Mouse (Mus musculus) cerebellum, postnatal 10 days (tissue): ENCODE measurements around the gene Gp1bb.
A peak's percentile ranks its signal among the peaks of the same experiment; 100 is the strongest.

ENCODE experiments used
- DNase-seq, 2 experiments: peaks; one replicate each; pipeline ENCODE4 v3.0.0; 2021; ENCODE audit warnings: mixed read lengths in 2 of 2

The Gp1bb gene

DNA sequence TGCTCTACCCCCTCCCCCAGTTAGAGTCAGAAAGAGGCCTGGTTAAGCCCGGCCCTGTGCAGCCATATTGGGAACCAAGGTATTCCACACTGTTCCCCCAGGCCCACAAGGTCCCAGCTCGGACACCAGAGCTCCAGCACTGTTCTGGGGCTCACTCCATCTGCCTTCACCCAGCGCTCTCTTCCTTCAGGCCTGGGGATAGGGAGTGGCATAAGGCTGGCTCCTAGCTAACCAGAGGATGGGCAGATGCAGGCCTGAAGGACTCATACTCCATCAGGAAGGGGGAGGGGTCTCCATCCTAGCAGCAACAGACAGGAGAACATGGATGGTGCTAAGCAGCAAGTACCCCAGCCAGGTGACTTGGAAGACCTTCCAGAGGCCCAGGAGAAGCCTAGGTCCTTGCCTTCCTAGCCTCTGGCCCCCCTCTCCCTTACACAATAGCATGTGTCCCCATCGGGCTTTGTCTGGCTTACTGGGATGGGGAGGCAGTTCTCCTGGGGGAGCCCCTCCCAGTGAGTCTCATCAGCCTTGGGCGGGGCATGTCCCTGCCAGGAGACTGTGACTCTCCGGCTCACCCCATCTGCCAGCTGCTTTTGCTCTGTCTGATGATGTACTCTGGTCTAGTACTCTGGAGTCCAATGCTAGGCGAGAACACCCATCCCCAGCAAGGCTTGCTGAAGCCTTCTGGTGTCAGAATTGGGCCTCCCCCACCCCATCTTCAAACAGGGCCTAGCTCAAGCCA is 6.2 kb upstream of the Gp1bb start:
- DNase-seq: peak in 1 of 2 experiments; percentile 30

DNA sequence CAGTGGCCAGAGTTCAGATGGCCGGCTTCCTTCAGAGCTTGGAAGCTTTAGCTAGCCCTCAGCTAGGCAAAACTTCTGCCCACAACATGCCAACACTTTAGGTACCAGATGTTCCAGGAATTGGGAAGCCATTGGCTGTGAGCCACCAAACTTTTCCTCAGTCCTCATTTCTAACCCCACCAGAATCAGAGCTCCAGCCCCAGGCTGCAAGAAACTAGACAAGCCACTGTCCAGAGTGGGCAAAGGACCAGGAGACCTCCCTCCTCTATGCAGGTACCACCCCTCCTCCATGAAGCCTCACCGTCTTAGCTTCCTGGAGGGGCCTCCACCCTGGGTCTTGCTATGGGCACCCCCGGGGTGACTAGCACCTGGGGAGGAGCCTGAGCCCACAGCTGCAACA is 5.0 kb upstream of the Gp1bb start:
- DNase-seq: peak; percentile 35 to 45

DNA sequence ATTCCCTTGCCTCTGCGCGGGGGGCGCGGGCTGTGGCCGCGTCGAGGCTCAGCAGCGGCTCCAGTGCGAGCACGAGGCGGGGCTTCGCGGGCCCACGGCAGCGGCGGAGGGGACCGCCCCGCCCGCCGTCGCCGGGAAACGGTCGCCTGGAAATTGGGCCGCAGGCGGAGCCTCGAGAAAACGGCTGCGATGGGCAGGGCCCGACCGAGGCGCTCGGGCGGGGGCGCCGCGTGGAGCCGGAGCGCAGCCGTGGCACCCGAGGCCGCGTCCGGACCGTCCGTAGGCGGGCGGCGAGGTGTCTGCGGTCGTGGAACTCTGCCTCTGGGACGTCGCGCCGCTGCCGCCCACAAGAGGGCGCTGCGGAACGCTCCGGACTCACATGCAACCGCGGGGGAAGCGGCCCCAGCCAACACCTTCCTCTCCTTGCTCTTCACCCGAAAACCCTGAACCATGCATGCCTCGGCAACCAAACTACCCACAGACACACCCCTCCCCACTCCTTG is 4.2 kb upstream of the Gp1bb start, which contains the start of gene Gm49601:
Gm49601 (minus strand) TSS at position 52 of the 503 bp plus-strand sequence.
- DNase-seq: peak; percentile 92 to 94

DNA sequence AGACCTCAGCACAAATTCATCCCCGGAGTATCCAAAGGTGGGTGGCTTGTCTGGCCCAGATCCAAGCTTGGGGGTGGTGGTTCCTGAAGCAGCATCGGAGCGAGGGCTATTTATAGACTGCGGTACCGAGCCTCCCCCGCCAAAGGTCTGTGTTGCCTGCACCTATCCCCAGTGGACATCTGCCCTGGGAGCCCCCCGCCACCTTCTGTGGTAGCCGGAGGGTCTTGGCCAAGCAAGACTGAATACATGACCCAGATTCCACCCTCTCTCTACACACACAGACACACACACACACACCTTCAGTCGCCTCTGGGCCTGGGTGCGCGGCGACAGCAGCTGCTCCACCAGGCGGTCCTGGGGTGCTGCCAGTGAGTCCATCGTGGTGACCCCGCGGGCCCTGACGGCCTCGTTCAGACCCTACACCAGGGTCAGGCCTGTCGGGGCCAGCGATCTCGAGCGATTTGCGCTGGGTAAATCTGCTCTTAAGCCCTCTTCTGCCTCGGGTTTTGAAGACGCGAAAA is 3.6 kb upstream of the Gp1bb start:
- peak; percentile 73 to 74 for DNase-seq

DNA sequence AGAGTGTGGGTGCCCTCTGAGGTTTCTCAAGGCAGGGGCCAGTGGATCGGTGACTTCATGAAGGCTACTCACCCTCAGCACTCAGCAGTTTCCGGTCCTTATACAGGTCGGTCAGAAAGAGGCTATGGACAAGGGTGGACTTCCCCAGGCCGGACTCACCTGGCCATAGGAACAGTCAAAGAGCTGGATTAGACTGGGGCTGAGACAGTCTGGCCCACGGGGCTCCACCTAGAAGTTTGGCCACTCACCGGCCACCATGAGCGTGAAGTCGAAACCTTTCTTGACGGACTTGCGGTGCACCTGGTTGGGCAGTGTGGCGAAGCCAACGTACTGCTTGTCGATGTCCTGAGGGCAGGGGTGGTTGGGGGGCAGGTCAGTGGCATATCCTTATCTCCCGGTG is 2.9 kb upstream of the Gp1bb start:
- DNase-seq: no peak

DNA sequence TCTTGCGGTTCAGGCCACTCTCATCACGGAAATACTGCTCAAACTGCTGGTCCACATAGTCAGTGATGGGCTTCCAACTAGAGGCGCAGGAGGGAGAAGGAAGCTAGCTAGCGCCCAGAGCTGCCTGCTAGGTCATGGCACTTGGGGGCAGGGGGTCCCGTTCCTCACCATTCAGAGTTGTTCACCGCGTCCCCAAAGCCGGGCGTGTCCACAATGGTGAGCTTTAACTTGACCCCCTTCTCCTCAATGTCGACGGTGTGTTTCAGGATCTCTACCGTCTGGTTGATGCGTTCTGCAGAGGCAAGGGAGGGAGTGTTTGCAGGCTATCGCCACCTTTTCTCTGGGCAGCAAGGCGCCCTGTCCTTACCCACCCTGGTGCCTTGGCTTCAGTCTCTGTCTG is 2.4 kb upstream of the Gp1bb start:
- no peak for DNase-seq

DNA sequence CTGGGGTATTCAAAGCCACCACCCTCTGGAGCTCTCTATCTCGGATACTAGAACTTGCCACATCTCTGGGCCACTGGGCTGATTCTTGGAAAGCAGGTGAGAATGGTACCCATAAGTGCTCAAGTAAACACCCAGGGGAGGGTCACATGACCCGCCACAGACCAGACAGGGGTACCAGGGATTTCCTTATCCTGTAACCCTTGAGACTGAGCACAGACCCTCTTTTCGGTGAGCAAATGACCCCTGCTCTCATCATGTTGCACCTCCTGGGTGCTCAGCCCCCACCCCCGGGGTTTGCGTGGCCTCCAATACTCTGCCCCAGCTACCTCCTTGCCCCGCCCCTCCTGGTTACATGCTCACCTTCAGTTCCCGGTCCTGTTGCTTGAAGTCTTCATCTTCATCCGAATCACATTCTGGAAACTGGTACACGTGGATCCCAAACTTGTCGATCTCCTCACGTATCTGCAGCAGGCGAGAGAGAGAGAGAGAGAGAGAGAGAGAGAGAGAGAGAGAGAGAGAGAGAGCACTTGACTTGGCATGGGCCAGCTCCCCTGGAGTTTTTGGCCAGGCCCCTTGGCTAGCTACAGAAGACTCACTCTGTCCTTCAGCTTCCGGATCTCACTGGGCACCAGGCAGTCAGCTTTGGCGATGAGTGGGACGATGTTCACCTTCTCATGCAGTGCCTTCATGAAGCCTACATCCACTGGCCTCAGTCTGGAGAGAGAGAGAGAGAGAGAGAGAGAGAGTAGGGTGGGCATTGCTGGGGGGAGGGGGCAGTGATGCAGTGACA is 1.7 kb upstream of the Gp1bb start:
- DNase-seq: peak; percentile 86 to 87

DNA sequence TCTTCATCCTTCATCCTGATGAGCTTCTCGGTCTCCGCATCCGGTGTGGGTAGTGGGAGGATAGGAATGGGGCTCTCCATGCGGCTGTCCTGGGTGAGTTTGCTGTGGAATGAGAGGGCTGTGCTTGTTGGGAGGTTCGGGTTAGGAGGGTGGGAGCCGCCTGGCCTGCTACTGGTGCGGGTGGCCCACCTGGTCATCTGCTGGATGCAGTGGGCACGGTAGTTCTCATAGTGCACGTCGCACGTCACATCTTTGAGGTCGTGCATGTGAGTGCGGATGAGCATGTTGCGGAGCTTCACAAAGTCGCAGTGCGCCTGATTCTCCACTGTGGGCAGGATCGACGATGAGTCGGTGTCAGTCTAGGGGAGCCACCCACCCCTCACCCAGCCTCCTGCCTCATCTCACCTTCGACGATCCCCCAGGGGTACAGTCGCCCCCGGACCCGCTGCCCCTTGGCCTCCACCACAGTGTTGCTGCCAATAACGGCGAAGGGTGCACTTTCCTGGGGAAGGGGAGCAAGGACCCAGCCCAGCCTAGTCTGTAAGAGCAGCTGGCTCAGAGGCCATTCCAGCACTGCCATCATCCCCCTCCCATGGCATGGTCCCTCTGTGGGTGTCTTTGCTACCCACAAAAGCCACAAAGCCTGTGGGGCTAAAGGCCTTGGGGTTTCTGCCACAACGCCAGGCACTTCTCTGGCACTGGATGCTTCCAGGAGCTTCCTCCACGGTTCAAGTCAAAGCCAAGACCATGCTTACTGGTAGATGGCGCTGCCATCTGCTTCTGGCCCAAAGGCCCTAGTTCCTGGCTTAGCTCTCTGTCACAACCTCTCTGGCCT is 930 bp upstream of the Gp1bb start:
- DNase-seq: peak; percentile 63 to 66

DNA sequence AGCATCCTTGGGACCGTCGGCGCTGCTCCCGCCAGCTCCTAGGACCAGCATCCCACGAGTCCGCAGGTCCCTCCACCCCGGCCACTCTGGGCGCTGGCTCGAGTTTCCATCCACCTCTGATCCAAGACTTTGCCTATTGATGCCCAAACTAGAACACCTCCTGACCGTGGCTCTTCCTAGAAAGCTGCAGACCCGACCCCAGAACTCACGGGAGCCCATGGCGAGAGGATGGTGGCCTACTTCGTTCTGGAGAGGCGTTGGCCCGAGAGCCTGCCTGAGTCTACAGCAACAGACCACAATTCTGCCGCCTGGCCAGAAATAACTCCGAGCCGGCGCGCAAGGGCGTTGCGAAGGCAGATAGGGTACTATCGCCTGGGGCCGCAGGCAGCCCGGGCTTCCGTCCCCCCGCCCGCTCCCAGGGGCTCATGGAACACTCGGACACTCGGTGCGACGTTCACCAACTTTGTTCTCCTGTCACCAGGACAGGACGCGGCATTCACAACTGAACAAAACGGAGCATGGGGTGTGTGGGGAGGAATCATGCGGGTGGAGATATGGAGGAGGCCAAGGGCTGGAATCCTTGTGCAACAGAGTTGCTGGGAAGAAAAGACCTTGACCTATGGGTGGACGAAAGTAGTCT is 721 bp downstream of the Gp1bb start:
- DNase-seq: peak; percentile 43 to 58

DNA sequence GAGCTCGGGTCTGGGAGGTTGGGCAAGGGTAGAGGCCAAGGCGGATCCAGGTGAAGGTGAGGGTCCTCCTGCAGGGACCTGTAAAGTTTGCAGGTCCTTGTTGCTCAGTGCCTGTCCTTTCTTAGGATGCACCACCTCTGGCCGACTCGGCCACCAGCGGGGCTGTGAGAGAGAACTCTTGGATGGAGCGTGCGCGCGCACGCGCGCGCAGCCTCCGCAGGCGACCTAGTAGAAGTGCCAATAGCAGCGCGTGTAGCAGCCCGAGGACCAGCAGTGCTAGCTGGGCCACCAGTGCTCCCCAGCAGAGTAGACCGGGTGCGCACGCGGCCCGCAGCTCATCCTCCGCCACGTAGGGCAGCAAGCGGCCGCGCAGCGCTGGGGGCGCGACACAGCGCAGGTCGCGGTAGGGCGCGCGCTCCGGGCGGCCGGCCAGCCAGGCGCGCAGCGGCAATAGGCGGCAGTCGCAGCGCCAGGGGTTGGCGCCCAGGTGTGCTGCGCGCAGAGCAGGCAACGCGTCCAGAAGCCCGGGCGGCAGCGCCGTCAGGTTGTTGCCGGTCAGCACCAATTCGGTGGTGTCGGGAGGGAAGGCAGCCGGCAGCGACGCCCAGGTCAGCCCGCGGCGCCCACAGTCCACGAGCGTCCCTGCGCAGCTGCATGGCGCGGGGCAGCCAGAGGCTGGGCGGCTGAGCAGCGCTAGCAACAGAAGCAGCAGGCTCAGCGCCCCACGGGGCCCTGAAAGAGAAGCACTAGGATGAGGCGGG is 1.4 kb downstream of the Gp1bb start:
- peak; percentile 66 to 72 for DNase-seq

DNA sequence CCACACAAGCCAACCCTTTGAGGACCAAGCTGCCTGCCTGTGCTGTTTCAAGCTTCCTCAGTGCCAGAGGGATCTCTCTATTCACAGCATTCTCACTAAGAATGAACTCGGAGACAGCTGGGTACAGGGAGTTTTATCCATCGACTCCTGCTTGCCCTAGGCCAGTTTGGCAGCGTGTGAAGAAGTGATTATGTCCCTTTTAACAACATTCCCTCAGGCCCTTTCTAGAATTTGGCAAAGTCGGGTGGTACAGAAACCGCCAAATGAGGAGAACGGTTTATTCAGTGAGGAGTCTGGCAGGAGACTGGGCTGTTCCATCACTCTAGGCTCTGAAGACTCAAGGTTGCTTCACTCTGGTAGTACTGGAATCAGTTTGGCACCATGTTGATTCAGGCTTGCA is 2.0 kb downstream of the Gp1bb start:
- peak; percentile 36 to 46 for DNase-seq

DNA sequence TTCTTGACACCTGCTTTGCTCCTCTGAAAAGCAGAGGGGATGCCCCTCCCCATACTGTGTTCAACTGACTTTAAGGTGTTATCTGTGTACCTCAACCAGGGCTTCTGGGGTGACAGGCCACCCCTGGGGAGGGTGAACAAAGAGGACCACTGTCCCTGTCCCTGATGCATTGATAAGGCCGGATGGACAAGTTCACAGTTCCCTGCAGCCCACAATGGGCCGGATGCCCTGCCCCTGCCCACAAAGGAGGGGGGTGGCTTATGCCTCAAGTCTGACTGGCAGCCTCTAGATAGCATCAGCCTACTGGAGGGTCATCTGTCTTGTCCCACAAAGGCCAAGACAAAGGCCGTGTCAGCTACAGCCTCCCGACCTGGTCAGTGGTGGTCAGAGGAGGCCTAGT is 3.1 kb downstream of the Gp1bb start:
- no peak for DNase-seq

DNA sequence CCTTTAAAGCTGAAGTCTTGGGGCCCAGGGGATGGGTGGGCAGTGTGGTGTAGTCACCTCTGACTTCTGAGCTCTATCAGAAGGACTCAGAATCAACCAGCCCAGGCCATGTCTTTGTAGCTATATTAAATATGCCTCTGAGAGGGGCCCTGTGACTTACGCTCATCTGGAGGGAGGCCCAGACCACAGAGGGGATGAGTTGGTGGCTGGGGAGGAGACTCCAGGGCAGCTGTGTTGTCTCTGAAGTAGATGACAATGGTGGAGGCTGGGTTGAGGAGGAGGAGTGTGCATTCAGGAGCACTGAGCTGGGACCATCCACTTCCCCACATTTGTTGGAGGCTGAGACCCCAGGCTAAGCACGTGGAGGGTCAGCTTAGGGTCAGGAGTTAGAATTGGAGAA is 3.9 kb downstream of the Gp1bb start:
- no peak for DNase-seq

DNA sequence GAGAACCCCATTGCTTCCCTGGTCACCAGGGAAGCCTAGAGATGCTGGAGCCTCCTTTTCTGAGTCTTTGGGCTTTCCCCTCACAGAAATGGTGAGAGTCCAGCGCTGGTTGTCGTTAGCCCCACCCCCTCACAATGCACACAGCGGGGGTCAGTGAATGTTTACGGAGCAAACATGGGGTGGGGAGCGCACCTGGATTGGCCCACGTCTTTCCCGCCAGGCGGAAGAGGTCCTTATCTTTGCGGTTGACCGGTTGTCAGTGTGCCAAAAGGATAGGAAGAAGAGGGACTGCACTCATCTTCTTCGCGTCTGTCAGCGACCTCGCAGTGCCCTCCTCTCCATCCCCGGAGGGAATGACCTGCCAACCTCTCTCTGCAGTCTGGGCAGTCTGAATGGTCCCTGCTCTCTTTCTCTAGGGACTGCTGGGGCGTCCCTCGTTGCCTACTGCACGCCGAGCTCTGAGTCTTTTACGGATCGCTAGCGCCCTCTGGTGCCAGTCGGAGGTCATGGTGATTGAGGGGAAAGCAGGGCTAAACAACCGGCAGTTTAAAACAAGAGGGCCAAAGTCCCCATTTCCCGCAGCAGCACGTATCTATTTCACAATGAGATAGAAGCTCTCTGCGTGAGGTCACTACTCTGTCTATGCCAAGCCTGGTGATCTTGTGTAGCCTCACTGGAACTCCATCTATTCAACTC is 4.7 kb downstream of the Gp1bb start:
- DNase-seq: peak; percentile 94 to 95

DNA sequence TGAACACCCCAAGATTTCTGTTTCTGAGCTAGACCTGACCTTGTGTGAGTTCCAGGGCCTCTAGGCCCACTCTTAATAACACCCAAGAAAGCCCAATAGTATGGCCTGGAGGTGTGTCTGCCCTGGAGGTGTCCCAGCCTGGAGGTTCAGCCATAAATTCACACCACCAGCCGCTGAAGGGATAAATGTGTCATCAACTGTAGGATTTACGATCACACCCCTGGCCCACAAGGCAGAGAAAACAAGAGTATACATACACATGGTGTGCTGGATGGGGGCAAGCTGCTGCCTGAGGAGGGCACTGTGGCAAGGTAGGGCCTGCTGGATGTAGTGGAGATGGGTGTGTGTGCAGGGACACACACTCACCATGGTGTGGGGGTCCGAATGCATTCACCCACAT is 8.9 kb downstream of the Gp1bb start:
- DNase-seq: no peak

DNA sequence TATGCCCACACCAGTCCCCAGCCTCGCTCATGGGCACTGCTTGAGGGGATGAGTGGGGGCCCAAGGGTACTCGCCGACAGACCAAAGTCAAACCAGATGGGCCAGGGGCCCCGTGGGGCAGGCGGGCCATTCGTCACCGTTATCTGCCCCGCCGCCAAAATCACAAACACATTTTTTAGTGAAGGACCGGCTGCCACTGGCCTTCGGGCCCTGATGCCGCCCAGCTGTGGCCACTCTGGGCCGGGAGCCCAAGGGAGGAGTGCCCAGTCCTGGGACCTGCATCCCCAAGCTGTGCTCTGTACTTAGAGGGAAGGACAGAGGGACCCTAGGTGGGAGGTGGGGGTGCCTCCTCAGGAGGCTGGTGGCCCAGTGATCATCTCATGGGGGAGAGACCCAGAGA is 10.5 kb downstream of the Gp1bb start:
- DNase-seq: no peak

DNA sequence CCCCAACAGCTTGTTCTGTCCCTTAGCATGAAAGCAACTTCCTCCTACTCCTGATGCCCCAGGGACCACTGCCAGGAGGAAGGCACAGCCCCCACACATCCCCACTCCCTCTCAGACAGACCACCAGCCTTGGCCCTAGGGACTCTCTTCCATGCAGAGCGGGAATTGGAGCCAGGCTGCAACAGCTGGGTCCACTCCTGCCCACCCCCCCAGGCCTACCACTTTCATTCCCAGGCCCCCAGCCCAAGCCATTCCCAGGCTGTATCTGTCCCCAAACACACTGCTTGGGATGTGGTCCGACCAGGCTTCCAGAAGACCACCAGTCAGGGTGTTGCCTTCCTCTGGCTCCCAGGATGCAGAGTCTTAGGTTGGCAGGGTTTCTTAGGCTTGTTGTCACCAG is 13.1 kb downstream of the Gp1bb start:
- DNase-seq: no peak

DNA sequence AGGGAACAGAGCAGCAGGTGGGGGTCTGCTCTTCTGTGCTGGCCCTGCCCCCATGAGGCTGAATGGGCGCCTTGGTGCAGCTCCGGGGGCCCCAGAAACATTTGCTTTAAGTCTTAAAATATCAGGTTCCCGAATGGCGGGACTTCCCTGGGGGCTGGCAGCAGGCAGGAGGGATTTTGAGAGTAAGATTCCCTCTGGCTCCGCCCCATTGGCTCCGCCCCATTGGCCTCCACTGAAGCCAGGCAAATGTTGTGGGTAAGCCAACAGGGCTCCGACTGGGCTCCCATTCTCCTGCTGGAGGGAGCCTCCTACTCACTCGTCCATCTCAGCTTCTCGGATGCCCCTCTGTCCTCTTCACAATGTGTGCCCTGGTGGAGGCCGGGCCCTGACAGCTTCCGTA is 14.0 kb downstream of the Gp1bb start:
- peak; percentile 60 to 72 for DNase-seq

DNA sequence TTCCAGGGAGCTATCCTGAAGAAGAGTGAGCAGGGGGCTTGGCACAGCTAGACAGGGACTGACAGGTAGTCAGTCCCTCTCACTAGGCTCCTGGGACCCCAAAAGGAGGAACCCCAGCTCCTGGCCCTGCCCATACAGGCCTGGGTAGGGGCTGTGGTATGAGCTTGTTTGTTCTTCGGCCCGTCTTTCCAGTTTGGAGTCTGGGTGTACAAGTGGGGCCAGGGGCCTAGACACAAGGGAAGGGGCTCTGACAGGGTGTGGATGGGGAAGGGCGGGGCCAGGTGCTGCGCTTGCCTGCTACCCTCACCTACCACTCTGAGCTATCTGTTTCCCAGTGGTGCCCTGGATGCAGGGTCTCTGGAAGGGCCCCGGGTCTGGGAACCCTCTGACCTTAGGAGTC is 16.5 kb downstream of the Gp1bb start:
- DNase-seq: no peak

DNA sequence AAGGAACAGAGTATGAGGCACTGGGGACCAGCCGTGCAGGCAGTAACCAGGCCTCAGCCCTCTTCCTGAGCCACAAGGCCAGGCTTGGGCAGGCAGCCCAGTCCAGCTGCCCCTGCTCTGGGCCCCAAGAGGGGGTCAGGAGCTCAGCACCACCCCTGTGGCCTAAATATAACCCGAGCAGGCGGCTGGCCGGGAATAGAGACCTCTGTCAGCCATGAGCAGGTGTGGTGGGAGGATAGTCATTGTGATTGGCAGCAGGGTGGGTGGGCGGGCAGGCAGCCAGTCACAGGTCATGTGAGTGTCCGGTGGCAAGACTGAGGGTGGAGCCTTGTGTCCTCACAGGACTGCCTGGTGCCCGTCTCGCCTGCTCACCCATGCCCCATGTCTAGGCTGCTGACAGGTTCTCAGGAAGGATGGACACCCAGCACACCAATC is 17.9 kb downstream of the Gp1bb start:
- peak in 1 of 2 experiments; percentile 30 for DNase-seq

DNA sequence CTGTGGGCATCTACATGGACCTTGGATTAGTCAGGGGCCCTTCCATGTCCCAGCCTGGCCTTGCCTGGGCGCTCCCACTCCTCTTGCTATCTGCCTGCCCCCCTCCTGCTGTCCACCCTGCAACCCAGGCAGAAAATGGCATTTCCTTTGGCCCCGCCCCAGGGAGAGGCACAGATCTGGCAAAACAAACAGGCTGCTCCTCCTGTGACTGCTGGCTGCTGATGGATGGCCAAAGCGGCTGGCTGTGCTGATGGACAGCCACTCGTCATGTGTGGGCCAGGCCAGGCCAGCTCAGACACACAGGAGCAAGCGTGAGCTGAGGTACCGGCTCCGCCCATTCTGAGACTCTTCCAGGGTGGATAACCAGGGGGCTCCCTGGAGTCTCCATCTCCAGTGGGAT is 20.8 kb downstream of the Gp1bb start:
- DNase-seq: peak; percentile 52 to 70
